Mouse (Mus musculus): ENCODE results near the gene Elp4. TPM values are rescaled to one million over a fixed set of nuclear protein-coding genes. Genes with fewer than 3 reads are reported as not detected.
A peak's percentile ranks its signal among the peaks of the same experiment; 100 is the strongest.

The Elp4 gene
- total and polyA plus RNA-seq, 3 experiments, result 15.8 to 16.0 TPM; not detected in 1

- TF ChIP-seq BHLHE40 (IDR thresholded peaks at IDR 0.05; ENCODE audit: borderline replicate concordance, low read depth, low read length) (no peak), GATA1 (IDR thresholded peaks at IDR 0.05; ENCODE audit: low read depth, low read length) (no peak), POLR2AphosphoS5 (IDR thresholded peaks at IDR 0.05; ENCODE audit: borderline replicate concordance, low read depth, low read length) (no peak), USF2 (IDR thresholded peaks at IDR 0.05; ENCODE audit: borderline replicate concordance in 1 of 2, insufficient read depth in 1 of 2, low read depth in 1 of 2, low read length in 2 of 2) (no peak), GABPA (IDR thresholded peaks at IDR 0.05; ENCODE audit: low read depth, low read length) (no peak)
These were observed at the start of gene Elp4, which contains the start of gene Immp1l (continued) for GRCm38 (mm10) chr2:105903896-105904756.

- no peak overlapping the region for H3K4me3 ChIP-seq (ENCODE audit: control insufficient read depth in 1 of 2, insufficient read depth in 1 of 2, low read depth in 2 of 2, low read length in 2 of 2)
- peaks cover 4 to 15% of the 10 kb centered on the region in 2 experiments for H3K36me3 ChIP-seq (ENCODE audit: control insufficient read depth in 1 of 2, insufficient read depth in 2 of 2, low read length in 2 of 2)
- H3K27ac ChIP-seq (ENCODE audit: control insufficient read depth, low read depth, low read length), result no peak overlapping the region
- peaks cover 1% of the 10 kb centered on the region; the same call in 1 of the 2 replicates for H3K79me2 ChIP-seq (ENCODE audit: control insufficient read depth, insufficient read depth, low read length, poor library complexity)
- no peaks in the 10 kb centered on the region for H3K27me3 ChIP-seq (ENCODE audit: control insufficient read depth in 1 of 2, insufficient read depth in 2 of 2, low read length in 2 of 2)
- H3K9ac ChIP-seq (ENCODE audit: control insufficient read depth, low read depth, low read length, poor library complexity, severe bottlenecking), result no peak overlapping the region
- no peak for TF ChIP-seq HCFC1 (IDR thresholded peaks at IDR 0.05; ENCODE audit: low read depth, low read length)
- peak; percentile 35; the same call in 1 of the 2 replicates for TF ChIP-seq GATA1 (IDR thresholded peaks at IDR 0.05; ENCODE audit: low read depth, low read length)
- H3K4me1 ChIP-seq (ENCODE audit: control insufficient read depth in 1 of 2, insufficient read depth in 2 of 2, low read length in 2 of 2), result peaks cover 9 to 16% of the 10 kb centered on the region in 2 experiments
- no peaks in the 10 kb centered on the region for H3K9me3 ChIP-seq (replicated peaks; ENCODE audit: insufficient read depth, low read length)
- DNase-seq (ENCODE audit: low read depth, low spot score), result no peak
These were observed 49.5 kb upstream of the Elp4 start for GRCm38 (mm10) chr2:105953862-105954261.

- TF ChIP-seq EP300 (IDR thresholded peaks at IDR 0.05; ENCODE audit: low read depth in 1 of 2, low read length in 2 of 2) (no peak), ETS1 (IDR thresholded peaks at IDR 0.05; ENCODE audit: low read depth, low read length) (no peak), KAT2A (conservative IDR thresholded peaks at IDR 0.05; ENCODE audit: low read depth, low read length) (no peak), JUND (IDR thresholded peaks at IDR 0.05; ENCODE audit: low read depth, low read length) (no peak), USF1 (IDR thresholded peaks at IDR 0.05; ENCODE audit: low read depth, low read length) (no peak), GABPA (IDR thresholded peaks at IDR 0.05; ENCODE audit: low read depth, low read length) (no peak), MXI1 (IDR thresholded peaks at IDR 0.05; ENCODE audit: low read depth, low read length) (no peak), POLR2AphosphoS2 (IDR thresholded peaks at IDR 0.05; ENCODE audit: low read length) (no peak), ZC3H11A (IDR thresholded peaks at IDR 0.05; ENCODE audit: low read depth, low read length) (no peak), RAD21 (IDR thresholded peaks at IDR 0.05; ENCODE audit: low read depth, low read length) (no peak), MYC (IDR thresholded peaks at IDR 0.05; ENCODE audit: low read depth, low read length) (no peak)
- H3K36me3 ChIP-seq (ENCODE audit: control insufficient read depth in 1 of 2, insufficient read depth in 2 of 2, low read length in 2 of 2), result peaks cover 4 to 15% of the 10 kb centered on the region in 2 experiments
- H3K27me3 ChIP-seq (ENCODE audit: control insufficient read depth in 1 of 2, insufficient read depth in 2 of 2, low read length in 2 of 2), result no peaks in the 10 kb centered on the region
- H3K4me3 ChIP-seq (ENCODE audit: control insufficient read depth in 1 of 2, insufficient read depth in 1 of 2, low read depth in 2 of 2, low read length in 2 of 2), result no peak overlapping the region
- no peak overlapping the region for H3K27ac ChIP-seq (ENCODE audit: control insufficient read depth, low read depth, low read length)
- peaks cover 1% of the 10 kb centered on the region; the same call in 1 of the 2 replicates for H3K79me2 ChIP-seq (ENCODE audit: control insufficient read depth, insufficient read depth, low read length, poor library complexity)
- H3K9me3 ChIP-seq (replicated peaks; ENCODE audit: insufficient read depth, low read length), result no peaks in the 10 kb centered on the region
- H3K4me1 ChIP-seq (ENCODE audit: control insufficient read depth in 1 of 2, insufficient read depth in 2 of 2, low read length in 2 of 2), result peaks cover 9 to 16% of the 10 kb centered on the region in 2 experiments
- H3K9ac ChIP-seq (ENCODE audit: control insufficient read depth, low read depth, low read length, poor library complexity, severe bottlenecking), result no peak overlapping the region
- no peak for DNase-seq (ENCODE audit: low read depth, low spot score)
These were observed 47.1 kb upstream of the Elp4 start for GRCm38 (mm10) chr2:105951350-105951940.

All from MEL (cell line).